Mouse (Mus musculus): ENCODE results near the gene Myh6. TPM values are rescaled to one million over a fixed set of nuclear protein-coding genes. Genes with fewer than 3 reads are reported as not detected.
"Not testable (repeated sequence)": the region's sequence is repeated elsewhere in the genome, so short reads cannot be mapped to it uniquely, and the experiment has no call there.

Gene Myh6
- polyA plus RNA-seq, 1 experiment from 2014 or later, result 1.2 TPM

GRCm38 (mm10) chr14:54965044-54965443 lies 1.7 kb downstream of the Myh6 start:
- Histone ChIP-seq H3K27ac (no peak overlapping the region), H3K4me2 (no peak overlapping the region), H3K9ac (no peak overlapping the region), H3K27me3 (0 out of 2 replicates have a peak, but pooled peaks cover 10% of the 10 kb centered on the region), H3K4me1 (replicated peaks) (no peaks in the 10 kb centered on the region), H3K36me3 (no peaks in the 10 kb centered on the region), H3K4me3 (no peak overlapping the region), H3K9me3 (no peaks in the 10 kb centered on the region)
- no peak for ATAC-seq (ENCODE audit: low FRiP score)
- 80% methylated on average over 15 of the region's 15 CpGs for WGBS

- no peak for ATAC-seq (ENCODE audit: low FRiP score)
These were observed 3.0 kb downstream of the Myh6 start for GRCm38 (mm10) chr14:54963727-54964126.

GRCm38 (mm10) chr14:54962714-54963113 lies 4.0 kb downstream of the Myh6 start:
- no peaks in the 10 kb centered on the region for H3K36me3 ChIP-seq
- no peak overlapping the region for H3K27ac ChIP-seq
- H3K4me2 ChIP-seq, result no peak overlapping the region
- H3K27me3 ChIP-seq, result 0 out of 2 replicates have a peak, but pooled peaks cover 10% of the 10 kb centered on the region
- no peaks in the 10 kb centered on the region for H3K4me1 ChIP-seq (replicated peaks)
- no peaks in the 10 kb centered on the region for H3K9me3 ChIP-seq
- WGBS, result 89% methylated on average over 7 of the region's 7 CpGs
- H3K9ac ChIP-seq, result no peak overlapping the region
- ATAC-seq (ENCODE audit: low FRiP score), result no peak
- H3K4me3 ChIP-seq, result no peak overlapping the region

More at GRCm38 (mm10) chr14:54963727-54964126, 3.0 kb downstream of the Myh6 start:
- Histone ChIP-seq H3K36me3 (no peaks in the 10 kb centered on the region), H3K27ac (no peak overlapping the region), H3K4me3 (no peak overlapping the region), H3K9me3 (no peaks in the 10 kb centered on the region), H3K4me1 (replicated peaks) (no peaks in the 10 kb centered on the region), H3K4me2 (no peak overlapping the region), H3K9ac (no peak overlapping the region), H3K27me3 (0 out of 2 replicates have a peak, but pooled peaks cover 10% of the 10 kb centered on the region)
- 90% methylated on average over 11 of the region's 11 CpGs for WGBS

GRCm38 (mm10) chr14:54961487-54961886 lies 5.2 kb downstream of the Myh6 start:
- H3K4me1 ChIP-seq (replicated peaks), result no peaks in the 10 kb centered on the region
- 81% methylated on average over 5 of the region's 5 CpGs for WGBS

GRCm38 (mm10) chr14:54960769-54961168 lies 6.0 kb downstream of the Myh6 start:
- H3K9ac ChIP-seq, result no peak overlapping the region
- WGBS, result 75% methylated on average over 10 of the region's 10 CpGs
- no peaks in the 10 kb centered on the region for H3K9me3 ChIP-seq
- H3K36me3 ChIP-seq, result no peaks in the 10 kb centered on the region
- H3K4me2 ChIP-seq, result no peak overlapping the region
- H3K27ac ChIP-seq, result no peak overlapping the region
- no peaks in the 10 kb centered on the region for H3K4me1 ChIP-seq (replicated peaks)
- 0 out of 2 replicates have a peak, but pooled peaks cover 3% of the 10 kb centered on the region for H3K27me3 ChIP-seq
- H3K4me3 ChIP-seq, result no peak overlapping the region
- ATAC-seq (ENCODE audit: low FRiP score), result no peak

More at GRCm38 (mm10) chr14:54961487-54961886, 5.2 kb downstream of the Myh6 start:
- Histone ChIP-seq H3K36me3 (no peaks in the 10 kb centered on the region), H3K9ac (no peak overlapping the region), H3K9me3 (no peaks in the 10 kb centered on the region), H3K27me3 (0 out of 2 replicates have a peak, but pooled peaks cover 3% of the 10 kb centered on the region), H3K4me3 (no peak overlapping the region), H3K27ac (no peak overlapping the region), H3K4me2 (no peak overlapping the region)
- no peak for ATAC-seq (ENCODE audit: low FRiP score)

GRCm38 (mm10) chr14:54959853-54960613 lies 6.7 kb downstream of the Myh6 start:
- H3K27me3 ChIP-seq; H3K4me1 ChIP-seq (replicated peaks); H3K27ac ChIP-seq; H3K36me3 ChIP-seq; H3K9me3 ChIP-seq; H3K4me3 ChIP-seq; H3K4me2 ChIP-seq; ATAC-seq (ENCODE audit: low FRiP score); H3K9ac ChIP-seq: not testable (repeated sequence)
- WGBS, result 93% methylated on average over 12 of the region's 12 CpGs

GRCm38 (mm10) chr14:54959197-54959596 lies 7.5 kb downstream of the Myh6 start:
- Histone ChIP-seq H3K9ac (no peak overlapping the region), H3K4me2 (no peak overlapping the region), H3K4me1 (replicated peaks) (no peaks in the 10 kb centered on the region), H3K9me3 (no peaks in the 10 kb centered on the region), H3K36me3 (no peaks in the 10 kb centered on the region), H3K27me3 (no peaks in the 10 kb centered on the region), H3K27ac (no peak overlapping the region), H3K4me3 (no peak overlapping the region)
- WGBS, result 87% methylated on average over 3 of the region's 3 CpGs
- no peak for ATAC-seq (ENCODE audit: low FRiP score)

GRCm38 (mm10) chr14:54958503-54958902 lies 8.2 kb downstream of the Myh6 start:
- Histone ChIP-seq H3K27me3 (no peaks in the 10 kb centered on the region), H3K4me3 (no peak overlapping the region), H3K36me3 (no peaks in the 10 kb centered on the region), H3K4me2 (no peak overlapping the region), H3K4me1 (replicated peaks) (no peaks in the 10 kb centered on the region), H3K9me3 (no peaks in the 10 kb centered on the region), H3K9ac (no peak overlapping the region), H3K27ac (no peak overlapping the region)
- no peak for ATAC-seq (ENCODE audit: low FRiP score)
- WGBS, result 82% methylated on average over 4 of the region's 4 CpGs

GRCm38 (mm10) chr14:54956533-54956932 lies 10.2 kb downstream of the Myh6 start:
- Histone ChIP-seq H3K9me3 (no peaks in the 10 kb centered on the region), H3K4me2 (no peak overlapping the region), H3K27ac (no peak overlapping the region), H3K36me3 (no peaks in the 10 kb centered on the region), H3K27me3 (no peaks in the 10 kb centered on the region), H3K4me3 (no peak overlapping the region), H3K9ac (no peak overlapping the region), H3K4me1 (replicated peaks) (no peaks in the 10 kb centered on the region)
- WGBS, result 91% methylated on average over 9 of the region's 9 CpGs
- no peak for ATAC-seq (ENCODE audit: low FRiP score)

- 96% methylated on average over 3 of the region's 3 CpGs for WGBS
These were observed 11.2 kb downstream of the Myh6 start for GRCm38 (mm10) chr14:54955481-54955880.

GRCm38 (mm10) chr14:54954474-54954873 lies 12.3 kb downstream of the Myh6 start:
- no peak overlapping the region for H3K9ac ChIP-seq
- H3K36me3 ChIP-seq, result no peaks in the 10 kb centered on the region
- 82% methylated on average over 3 of the region's 3 CpGs for WGBS
- H3K27ac ChIP-seq, result no peak overlapping the region
- H3K4me1 ChIP-seq (replicated peaks), result no peaks in the 10 kb centered on the region
- no peak for ATAC-seq (ENCODE audit: low FRiP score)
- H3K9me3 ChIP-seq, result no peaks in the 10 kb centered on the region
- H3K27me3 ChIP-seq, result 0 out of 2 replicates have a peak, but pooled peaks cover 5% of the 10 kb centered on the region
- H3K4me3 ChIP-seq, result no peak overlapping the region
- no peak overlapping the region for H3K4me2 ChIP-seq

More at GRCm38 (mm10) chr14:54955481-54955880, 11.2 kb downstream of the Myh6 start:
- Histone ChIP-seq H3K4me3 (no peak overlapping the region), H3K36me3 (no peaks in the 10 kb centered on the region), H3K4me2 (no peak overlapping the region), H3K27ac (no peak overlapping the region), H3K9me3 (no peaks in the 10 kb centered on the region), H3K27me3 (no peaks in the 10 kb centered on the region), H3K4me1 (replicated peaks) (no peaks in the 10 kb centered on the region), H3K9ac (no peak overlapping the region)
- ATAC-seq (ENCODE audit: low FRiP score), result no peak

GRCm38 (mm10) chr14:54953664-54954206 lies 13.0 kb downstream of the Myh6 start:
- no peak overlapping the region for H3K4me2 ChIP-seq
- ATAC-seq (ENCODE audit: low FRiP score), result no peak
- H3K4me3 ChIP-seq, result no peak overlapping the region
- 0 out of 2 replicates have a peak, but pooled peaks cover 5% of the 10 kb centered on the region for H3K27me3 ChIP-seq
- no peaks in the 10 kb centered on the region for H3K36me3 ChIP-seq
- H3K9me3 ChIP-seq, result no peaks in the 10 kb centered on the region
- no peaks in the 10 kb centered on the region for H3K4me1 ChIP-seq (replicated peaks)
- H3K27ac ChIP-seq, result no peak overlapping the region
- 96% methylated on average over 8 of the region's 8 CpGs for WGBS
- H3K9ac ChIP-seq, result no peak overlapping the region

GRCm38 (mm10) chr14:54951587-54951986 lies 15.1 kb downstream of the Myh6 start:
- no peak overlapping the region for H3K4me2 ChIP-seq
- H3K4me3 ChIP-seq, result no peak overlapping the region
- no peaks in the 10 kb centered on the region for H3K9me3 ChIP-seq
- H3K4me1 ChIP-seq (replicated peaks), result no peaks in the 10 kb centered on the region
- 0 out of 2 replicates have a peak, but pooled peaks cover 5% of the 10 kb centered on the region for H3K27me3 ChIP-seq
- no peak for ATAC-seq (ENCODE audit: low FRiP score)
- H3K9ac ChIP-seq, result no peak overlapping the region
- H3K27ac ChIP-seq, result no peak overlapping the region
- 84% methylated on average over 6 of the region's 6 CpGs for whole genome bisulfite sequencing
- no peaks in the 10 kb centered on the region for H3K36me3 ChIP-seq

Measured in hindbrain, embryonic 13.5 days (tissue).